ENCODE assay signal across 9 mouse cellular contexts in genomic region chr10:99270406-99270805, GRCm38 (mm10). TPM values are rescaled to one million over a fixed set of nuclear protein-coding genes. Genes with fewer than 3 reads are reported as not detected.
A peak's percentile ranks its signal among the peaks of the same experiment; 100 is the strongest.
DNase-seq lines count a peak whose midpoint lies in the region; ATAC-seq and TF ChIP-seq lines count a peak whose summit lies in the region.
"Had no signal": no experiment of that assay in that cellular context is flagged by ENCODE, and none has a peak within 500 bp of the region (broad histone marks: within the 10 kb centered on the region; RNA-seq: fewer than 3 reads in every experiment).

No protein-coding gene starts in this region.

- no peak overlapping the region for H3K4me2 ChIP-seq in heart, embryonic 13.5 days
- no peak overlapping the region for H3K4me2 ChIP-seq in forebrain, embryonic 16.5 days (ENCODE audit: low read length)
- H3K4me2 ChIP-seq: stomach, embryonic 15.5 days had no signal

- no peaks in the 10 kb centered on the region for H3K9me3 ChIP-seq in MEL (replicated peaks; ENCODE audit: insufficient read depth, low read length)
- no peaks in the 10 kb centered on the region for H3K9me3 ChIP-seq in heart, embryonic 13.5 days
- H3K9me3 ChIP-seq in forebrain, embryonic 16.5 days (ENCODE audit: control insufficient read depth, low read length) = no peaks in the 10 kb centered on the region
- H3K9me3 ChIP-seq: stomach, embryonic 15.5 days had no signal

- H3K27ac ChIP-seq in MEL (ENCODE audit: control insufficient read depth, low read depth, low read length) (no peak overlapping the region), macrophage (peak overlapping the region; percentile 99)
- H3K27ac ChIP-seq in heart, embryonic 13.5 days (replicated peaks) = 0 out of 2 replicates have a peak overlapping the region, but pooled peaks have one; percentile 25
- H3K27ac ChIP-seq in cerebellum, adult 2 months (ENCODE audit: insufficient read depth, low read length) = no peak overlapping the region
- H3K27ac ChIP-seq in forebrain, embryonic 16.5 days (ENCODE audit: low read length) = no peak overlapping the region

- peaks cover 5% of the 10 kb centered on the region for H3K79me2 ChIP-seq in MEL (ENCODE audit: control insufficient read depth, insufficient read depth, low read length, poor library complexity)
- H3K79me2 ChIP-seq in macrophage (ENCODE audit: inconsistent target) = peaks cover 26% of the 10 kb centered on the region

- peaks cover 0 to 13% of the 10 kb centered on the region in 2 experiments; a peak in 2 of 4 replicates for H3K4me1 ChIP-seq in MEL (ENCODE audit: control insufficient read depth in 1 of 2, insufficient read depth in 2 of 2, low read length in 2 of 2)
- peaks cover 51% of the 10 kb centered on the region for H3K4me1 ChIP-seq in heart, embryonic 13.5 days
- H3K4me1 ChIP-seq in cerebellum, adult 2 months (ENCODE audit: control insufficient read depth, insufficient read depth, low read length) = peaks cover 4% of the 10 kb centered on the region; the same call in 1 of the 2 replicates
- peaks cover 22% of the 10 kb centered on the region for H3K4me1 ChIP-seq in forebrain, embryonic 16.5 days (replicated peaks; ENCODE audit: control insufficient read depth, insufficient read depth, low read length)

- 43% methylated on average over 10 of the region's 10 CpGs for WGBS in heart, embryonic 13.5 days
- WGBS in macrophage (ENCODE audit: missing documents) = 5% methylated on average over 8 of the region's 10 CpGs
- 49% methylated on average over 10 of the region's 10 CpGs for WGBS in cerebellum, adult 2 months
- WGBS in forebrain, embryonic 16.5 days = 52% methylated on average over 10 of the region's 10 CpGs

- TF ChIP-seq EP300 in MEL (IDR thresholded peaks at IDR 0.05; ENCODE audit: low read depth in 1 of 2, low read length in 2 of 2) = no peak

- TF ChIP-seq RAD21 in MEL (IDR thresholded peaks at IDR 0.05; ENCODE audit: low read depth, low read length) = no peak

- H3K27me3 ChIP-seq in MEL (ENCODE audit: control insufficient read depth in 1 of 2, insufficient read depth in 2 of 2, low read length in 2 of 2) = no peaks in the 10 kb centered on the region
- H3K27me3 ChIP-seq in heart, embryonic 13.5 days (replicated peaks) = no peaks in the 10 kb centered on the region
- no peaks in the 10 kb centered on the region; the same call in 1 of the 2 replicates for H3K27me3 ChIP-seq in cerebellum, adult 2 months (ENCODE audit: control insufficient read depth, insufficient read depth, low read length)
- peaks cover 2% of the 10 kb centered on the region; the same call in 1 of the 2 replicates for H3K27me3 ChIP-seq in forebrain, embryonic 16.5 days (replicated peaks; ENCODE audit: control insufficient read depth, insufficient read depth, low read length)
- H3K27me3 ChIP-seq: stomach, embryonic 15.5 days had no signal

- ATAC-seq in heart, embryonic 13.5 days (ENCODE audit: extremely low read depth, insufficient number of reproducible peaks, low FRiP score, low TSS enrichment) = no peak
- no peak for ATAC-seq in forebrain, embryonic 16.5 days

- no peak overlapping the region for H3K9ac ChIP-seq in MEL (ENCODE audit: control insufficient read depth, low read depth, low read length, poor library complexity, severe bottlenecking)
- H3K9ac ChIP-seq in heart, embryonic 13.5 days = no peak overlapping the region
- H3K9ac ChIP-seq in forebrain, embryonic 16.5 days (replicated peaks; ENCODE audit: low read depth, low read length) = no peak overlapping the region
- H3K9ac ChIP-seq: stomach, embryonic 15.5 days had no signal

- H3K4me3 ChIP-seq in MEL (ENCODE audit: control insufficient read depth in 1 of 2, insufficient read depth in 1 of 2, low read depth in 2 of 2, low read length in 2 of 2) = no peak overlapping the region
- no peak overlapping the region for H3K4me3 ChIP-seq in heart, embryonic 13.5 days
- no peak overlapping the region for H3K4me3 ChIP-seq in macrophage (ENCODE audit: inconsistent target)
- no peak overlapping the region for H3K4me3 ChIP-seq in cerebellum, adult 2 months (replicated peaks; ENCODE audit: insufficient read depth, low read depth, low read length)
- H3K4me3 ChIP-seq in forebrain, embryonic 16.5 days (replicated peaks; ENCODE audit: low read length) = no peak overlapping the region
- H3K4me3 ChIP-seq: stomach, embryonic 15.5 days had no signal

- TF ChIP-seq POLR2A in MEL (IDR thresholded peaks at IDR 0.05; ENCODE audit: control insufficient read depth in 1 of 2, insufficient read depth in 1 of 2, low read depth in 1 of 2, low read length in 2 of 2, poor library complexity in 1 of 2) = no peak
- no peak for TF ChIP-seq POLR2A in cerebellum, adult 2 months (IDR thresholded peaks at IDR 0.05; ENCODE audit: borderline replicate concordance, insufficient read depth, low read length)

- DNase-seq in MEL (ENCODE audit: low read depth, low spot score) = no peak
- DNase-seq in adrenal gland, postnatal 10 days = peak; percentile 85
- peak; percentile 72 to 84 for DNase-seq in kidney, postnatal 36 days
- no peak for DNase-seq in cerebellum, adult 2 months
- no peak for DNase-seq in cerebellum, postnatal 36 days

- no peak for TF ChIP-seq CTCF in MEL (IDR thresholded peaks at IDR 0.05 in 2 of 3, conservative IDR thresholded peaks at IDR 0.05 in 1 of 3; ENCODE audit: control insufficient read depth in 1 of 3, insufficient read depth in 1 of 3, low read depth in 2 of 3, low read length in 3 of 3, poor library complexity in 1 of 3, severe bottlenecking in 1 of 3)
- no peak for TF ChIP-seq CTCF in cerebellum, adult 2 months (IDR thresholded peaks at IDR 0.05; ENCODE audit: borderline replicate concordance, insufficient read depth, low read depth, low read length)

- H3K36me3 ChIP-seq in MEL (ENCODE audit: control insufficient read depth in 1 of 2, insufficient read depth in 2 of 2, low read length in 2 of 2) = peaks cover 0 to 15% of the 10 kb centered on the region in 2 experiments; a peak in 2 of 4 replicates
- H3K36me3 ChIP-seq in heart, embryonic 13.5 days = peaks cover 21% of the 10 kb centered on the region
- H3K36me3 ChIP-seq in macrophage (ENCODE audit: inconsistent target) = no peaks in the 10 kb centered on the region
- no peaks in the 10 kb centered on the region for H3K36me3 ChIP-seq in forebrain, embryonic 16.5 days (ENCODE audit: control insufficient read depth, insufficient read depth)
- H3K36me3 ChIP-seq: stomach, embryonic 15.5 days had no signal

TF ChIP-seq in MEL, 35 proteins besides CTCF, POLR2A, EP300 and RAD21:
- TF ChIP-seq RCOR1 (IDR thresholded peaks at IDR 0.05; ENCODE audit: low read depth, low read length) (0 out of 2 replicates have a peak, but pooled peaks have one; percentile 13), MAFK (IDR thresholded peaks at IDR 0.05; ENCODE audit: borderline replicate concordance, low read depth, low read length) (no peak)

RNA-seq across cellular contexts. Expression of gene Dusp6, which starts 7.4 kb away (rescaled TPM):
- 8.2 and 12.6 TPM in 2 replicates for total RNA-seq in MEL (2012; rRNA removed)
- polyA plus RNA-seq in MEL (2012; ENCODE audit: insufficient read depth in 1 of 2, insufficient read length in 2 of 2, low read depth in 1 of 2, low replicate concordance in 2 of 2, missing spikeins in 1 of 2) (10 to 100 TPM in 1 of 2 experiments, not detected in 1; 11.9 TPM), macrophage (2018) (5.0 to 150 TPM (median 6.0 TPM) in 3 replicates)
- 10 to 100 TPM; 90.0 to 93.5 TPM for total RNA-seq in adrenal gland, postnatal 10 days (2021)
- polyA plus RNA-seq in heart, embryonic 13.5 days (2015; fragmentation: Nextera tagmentation; extraction: Ambion mirVana) = 39.4 and 40.6 TPM in 2 replicates
- total RNA-seq in macrophage (2018; cell fraction: chromatin; rRNA removed) = 10 to 100 TPM in 5 of 26 experiments, 1 to 10 TPM in 18, under 1 TPM in 3; 0.54 to 35.4 (median 3.9) TPM
- total RNA-seq in macrophage (2018; cell fraction: cytosol; rRNA removed) = 10 to 100 TPM in 15 of 26 experiments, 1 to 10 TPM in 11; 1.7 to 21.0 (median 10.7) TPM
- 100 to 1,000 TPM in 1 of 26 experiments, 10 to 100 TPM in 6, 1 to 10 TPM in 19; 1.8 to 134 (median 8.0) TPM for total RNA-seq in macrophage (2018; cell fraction: nucleus; rRNA removed)
- polyA plus RNA-seq in cerebellum, adult 2 months (2012; rRNA removed) = 20.2 and 20.5 TPM in 2 replicates
- 37.0 and 44.1 TPM in 2 replicates for polyA plus RNA-seq in forebrain, embryonic 16.5 days (2015; fragmentation: Nextera tagmentation; extraction: Ambion mirVana)

Comparison
In these comparisons a context has a peak if more than half of its experiments do, and no peak if none do; other contexts are left out.
1. DNase-seq: peak in adrenal gland, postnatal 10 days (single experiment) and kidney, postnatal 36 days (2 of 2); none in MEL (single experiment), cerebellum, adult 2 months (0 of 2) and cerebellum, postnatal 36 days (0 of 2).
2. H3K27ac ChIP-seq: peak in heart, embryonic 13.5 days (single experiment) and macrophage (single experiment); none in MEL (single experiment), cerebellum, adult 2 months (single experiment) and forebrain, embryonic 16.5 days (single experiment).